ENCODE assay signal across 11 mouse cellular contexts in genomic region chr19:5695849-5696462, GRCm38 (mm10). TPM values are rescaled to one million over a fixed set of nuclear protein-coding genes. Genes with fewer than 3 reads are reported as not detected.
A peak's percentile ranks its signal among the peaks of the same experiment; 100 is the strongest.
DNase-seq lines count a peak whose midpoint lies in the region; ATAC-seq and TF ChIP-seq lines count a peak whose summit lies in the region.
"Had no signal": no experiment of that assay in that cellular context is flagged by ENCODE, and none has a peak within 500 bp of the region (broad histone marks: within the 10 kb centered on the region; RNA-seq: fewer than 3 reads in every experiment).

No protein-coding gene starts in this region.

- H3K27ac ChIP-seq in heart, embryonic 12.5 days (ENCODE audit: poor library complexity, severe bottlenecking), result no peak overlapping the region
- H3K27ac ChIP-seq in forebrain, postnatal 0 days (ENCODE audit: low read depth, low read length), result no peak overlapping the region
- no peak overlapping the region for H3K27ac ChIP-seq in midbrain, embryonic 15.5 days

- H3K9ac ChIP-seq in heart, embryonic 12.5 days, result peak overlapping the region; percentile 37; the same call in 1 of the 2 replicates
- peak overlapping the region; percentile 25; the same call in 1 of the 2 replicates for H3K9ac ChIP-seq in forebrain, postnatal 0 days
- H3K9ac ChIP-seq in midbrain, embryonic 15.5 days, result no peak overlapping the region

- peak overlapping the region; percentile 18 for H3K4me3 ChIP-seq in heart, embryonic 12.5 days
- H3K4me3 ChIP-seq in forebrain, postnatal 0 days (ENCODE audit: low read depth, low read length), result peak overlapping the region; percentile 31
- peak overlapping the region; percentile 33 for H3K4me3 ChIP-seq in midbrain, embryonic 15.5 days

- WGBS in heart, embryonic 12.5 days, result 30% methylated on average over 41 of the region's 41 CpGs
- 9% methylated on average over 41 of the region's 41 CpGs for WGBS in forebrain, postnatal 0 days
- 7% methylated on average over 41 of the region's 41 CpGs for WGBS in midbrain, embryonic 15.5 days

- intact Hi-C loops in heart, postnatal 36 days (cut with DNase I), result no loop called here

- H3K27me3 ChIP-seq in heart, embryonic 12.5 days (replicated peaks), result no peaks in the 10 kb centered on the region; the same call in 1 of the 2 replicates
- H3K27me3 ChIP-seq in forebrain, postnatal 0 days (ENCODE audit: insufficient read depth, low read length), result no peaks in the 10 kb centered on the region
- 0 out of 2 replicates have a peak, but pooled peaks cover 3% of the 10 kb centered on the region for H3K27me3 ChIP-seq in midbrain, embryonic 15.5 days (replicated peaks)

- peak overlapping the region; percentile 46 for H3K4me2 ChIP-seq in heart, embryonic 12.5 days
- H3K4me2 ChIP-seq in forebrain, postnatal 0 days (ENCODE audit: low read depth), result peak overlapping the region; percentile 44
- peak overlapping the region; percentile 47 for H3K4me2 ChIP-seq in midbrain, embryonic 15.5 days

- H3K9me3 ChIP-seq in heart, embryonic 12.5 days (replicated peaks), result no peaks in the 10 kb centered on the region
- no peaks in the 10 kb centered on the region for H3K9me3 ChIP-seq in forebrain, postnatal 0 days (ENCODE audit: low read length)
- no peaks in the 10 kb centered on the region for H3K9me3 ChIP-seq in midbrain, embryonic 15.5 days

- peaks cover 41% of the 10 kb centered on the region for H3K4me1 ChIP-seq in heart, embryonic 12.5 days (replicated peaks)
- no peaks in the 10 kb centered on the region for H3K4me1 ChIP-seq in forebrain, postnatal 0 days (ENCODE audit: insufficient read depth)
- peaks cover 30% of the 10 kb centered on the region for H3K4me1 ChIP-seq in midbrain, embryonic 15.5 days

- no peak for ATAC-seq in heart, embryonic 12.5 days (ENCODE audit: insufficient number of reproducible peaks, low FRiP score)
- peak; percentile 71 for ATAC-seq in forebrain, postnatal 0 days
- no peak for ATAC-seq in midbrain, embryonic 15.5 days (replicated peaks)

- no peak for DNase-seq in heart, postnatal 36 days
- DNase-seq in WW6 (ENCODE audit: low read depth, low spot score), result peak; percentile 59
- peak; percentile 45 for DNase-seq in forebrain, postnatal 0 days
- DNase-seq in c-Kit-positive CD71-positive TER-119-positive erythroid progenitor cells, embryonic 14.5 days (ENCODE audit: low spot score), result no peak
- no peak for DNase-seq in layer of hippocampus, postnatal 10 days (ENCODE audit: low spot score in 2 of 2)
- DNase-seq in right cerebral cortex, postnatal 36 days (ENCODE audit: low spot score in 2 of 2), result no peak
- DNase-seq: gastrocnemius, postnatal 25 days; thymus, adult 2 months had no signal

- TF ChIP-seq CTCF in forebrain, postnatal 0 days (IDR thresholded peaks at IDR 0.05; ENCODE audit: low read depth), result no peak

- peaks cover 96% of the 10 kb centered on the region for H3K36me3 ChIP-seq in heart, embryonic 12.5 days
- peaks cover 59% of the 10 kb centered on the region for H3K36me3 ChIP-seq in forebrain, postnatal 0 days (ENCODE audit: insufficient read depth)
- peaks cover 26% of the 10 kb centered on the region; the same call in 1 of the 2 replicates for H3K36me3 ChIP-seq in midbrain, embryonic 15.5 days (replicated peaks)

RNA-seq across cellular contexts. Expression of gene Pcnx3, which starts 7.2 kb away (rescaled TPM):
- polyA plus RNA-seq in heart, embryonic 12.5 days (2016; fragmentation: Nextera tagmentation; extraction: Ambion mirVana), result 22.0 and 22.3 TPM in 2 replicates
- total RNA-seq in heart, postnatal 36 days (2021), result 10 to 100 TPM; 15.7 to 16.8 TPM
- 57.4 and 67.1 TPM in 2 replicates for total RNA-seq in forebrain, postnatal 0 days (2014; rRNA removed)
- 10.2 and 17.2 TPM in 2 replicates for polyA plus RNA-seq in forebrain, postnatal 0 days (2015; fragmentation: Nextera tagmentation; extraction: Ambion mirVana)
- polyA plus RNA-seq in midbrain, embryonic 15.5 days (2015; fragmentation: Nextera tagmentation; extraction: Ambion mirVana), result 29.2 TPM in 2 replicates
- total RNA-seq in layer of hippocampus, postnatal 10 days (2021), result 10 to 100 TPM; 69.7 to 82.6 TPM

RNA-seq across cellular contexts. Expression of gene Map3k11, which starts 7.4 kb away (rescaled TPM):
- polyA plus RNA-seq in heart, embryonic 12.5 days (2016; fragmentation: Nextera tagmentation; extraction: Ambion mirVana), result 30.6 and 32.8 TPM in 2 replicates
- total RNA-seq in heart, postnatal 36 days (2021), result 10 to 100 TPM; 26.0 to 29.5 TPM
- 14.4 and 19.7 TPM in 2 replicates for total RNA-seq in forebrain, postnatal 0 days (2014; rRNA removed)
- polyA plus RNA-seq in forebrain, postnatal 0 days (2015; fragmentation: Nextera tagmentation; extraction: Ambion mirVana), result 8.7 and 9.0 TPM in 2 replicates
- 12.5 and 14.0 TPM in 2 replicates for polyA plus RNA-seq in midbrain, embryonic 15.5 days (2015; fragmentation: Nextera tagmentation; extraction: Ambion mirVana)
- total RNA-seq in layer of hippocampus, postnatal 10 days (2021), result 10 to 100 TPM; 13.0 to 16.1 TPM

RNA-seq across cellular contexts. Expression of gene Kcnk7, which starts 8.2 kb away (rescaled TPM):
- 0.17 TPM in 1 of 2 replicates, not detected in the other for polyA plus RNA-seq in heart, embryonic 12.5 days (2016; fragmentation: Nextera tagmentation; extraction: Ambion mirVana)
- not detected for total RNA-seq in heart, postnatal 36 days (2021)
- total RNA-seq in forebrain, postnatal 0 days (2014; rRNA removed), result not detected in 2 replicates
- 0.17 TPM in 1 of 2 replicates, not detected in the other for polyA plus RNA-seq in forebrain, postnatal 0 days (2015; fragmentation: Nextera tagmentation; extraction: Ambion mirVana)
- polyA plus RNA-seq in midbrain, embryonic 15.5 days (2015; fragmentation: Nextera tagmentation; extraction: Ambion mirVana), result 0.19 and 0.28 TPM in 2 replicates
- total RNA-seq in layer of hippocampus, postnatal 10 days (2021), result not detected
- total RNA-seq: gastrocnemius, postnatal 25 days; liver, adult 2 months had no signal
- polyA plus RNA-seq: liver, adult 2 months had no signal

RNA-seq across cellular contexts. Expression of gene Ehbp1l1, which starts 30.2 kb away (rescaled TPM):
- 121 and 123 TPM in 2 replicates for polyA plus RNA-seq in heart, embryonic 12.5 days (2016; fragmentation: Nextera tagmentation; extraction: Ambion mirVana)
- total RNA-seq in heart, postnatal 36 days (2021), result 100 to 1,000 TPM; 135 to 136 TPM
- 28.5 and 33.2 TPM in 2 replicates for total RNA-seq in forebrain, postnatal 0 days (2014; rRNA removed)
- 41.3 and 53.0 TPM in 2 replicates for polyA plus RNA-seq in forebrain, postnatal 0 days (2015; fragmentation: Nextera tagmentation; extraction: Ambion mirVana)
- 23.7 and 25.5 TPM in 2 replicates for polyA plus RNA-seq in midbrain, embryonic 15.5 days (2015; fragmentation: Nextera tagmentation; extraction: Ambion mirVana)
- 10 to 100 TPM; 33.4 to 41.1 TPM for total RNA-seq in layer of hippocampus, postnatal 10 days (2021)

RNA-seq across cellular contexts. Expression of gene Sipa1, which starts 32.4 kb away (rescaled TPM):
- 25.5 and 28.1 TPM in 2 replicates for polyA plus RNA-seq in heart, embryonic 12.5 days (2016; fragmentation: Nextera tagmentation; extraction: Ambion mirVana)
- 10 to 100 TPM; 19.5 to 29.0 TPM for total RNA-seq in heart, postnatal 36 days (2021)
- 16.6 and 18.3 TPM in 2 replicates for total RNA-seq in forebrain, postnatal 0 days (2014; rRNA removed)
- 14.6 and 19.6 TPM in 2 replicates for polyA plus RNA-seq in forebrain, postnatal 0 days (2015; fragmentation: Nextera tagmentation; extraction: Ambion mirVana)
- 17.1 and 19.6 TPM in 2 replicates for polyA plus RNA-seq in midbrain, embryonic 15.5 days (2015; fragmentation: Nextera tagmentation; extraction: Ambion mirVana)
- total RNA-seq in layer of hippocampus, postnatal 10 days (2021), result 10 to 100 TPM; 30.0 to 34.2 TPM

Comparison
In these comparisons a context has a peak if more than half of its experiments do, and no peak if none do; other contexts are left out.
1. DNase-seq: peak in WW6 (single experiment) and forebrain, postnatal 0 days (single experiment); none in heart, postnatal 36 days (0 of 2), c-Kit-positive CD71-positive TER-119-positive erythroid progenitor cells, embryonic 14.5 days (single experiment), layer of hippocampus, postnatal 10 days (0 of 2) and right cerebral cortex, postnatal 36 days (0 of 2).
2. Peak in every context shown above with its lines, with median percentiles within 50 percentile points of each other: H3K4me2 ChIP-seq and H3K4me3 ChIP-seq.